Mouse (Mus musculus): ENCODE results near the gene Fam160b1. TPM values are rescaled to one million over a fixed set of nuclear protein-coding genes. Genes with fewer than 3 reads are reported as not detected.
A peak's percentile ranks its signal among the peaks of the same experiment; 100 is the strongest.

The Fam160b1 gene
- polyA plus RNA-seq, 1 experiment = 9.0 TPM

- Histone ChIP-seq H3K4me3 (ENCODE audit: insufficient read depth, low read depth, low read length) (0 out of 2 replicates have a peak overlapping the region, but pooled peaks have one; percentile 3), H3K27ac (replicated peaks; ENCODE audit: low read depth, low read length) (0 out of 2 replicates have a peak overlapping the region, but pooled peaks have one; percentile 5), H3K4me1 (ENCODE audit: control insufficient read depth, insufficient read depth, insufficient read length, low read length) (peaks cover 26% of the 10 kb centered on the region)
These were observed 3.2 kb upstream of the Fam160b1 start for GRCm38 (mm10) chr19:57357244-57357643.

GRCm38 (mm10) chr19:57357811-57358210 lies 2.7 kb upstream of the Fam160b1 start:
- Histone ChIP-seq H3K27ac (replicated peaks; ENCODE audit: low read depth, low read length) (peak overlapping the region; percentile 53; the same call in 1 of the 2 replicates), H3K4me3 (ENCODE audit: insufficient read depth, low read depth, low read length) (peak overlapping the region; percentile 53), H3K4me1 (ENCODE audit: control insufficient read depth, insufficient read depth, insufficient read length, low read length) (peaks cover 22% of the 10 kb centered on the region)

- Histone ChIP-seq H3K4me3 (ENCODE audit: insufficient read depth, low read depth, low read length) (peak overlapping the region; percentile 53), H3K4me1 (ENCODE audit: control insufficient read depth, insufficient read depth, insufficient read length, low read length) (peaks cover 19% of the 10 kb centered on the region), H3K27ac (replicated peaks; ENCODE audit: low read depth, low read length) (peak overlapping the region; percentile 76)
These were observed 2.2 kb upstream of the Fam160b1 start for GRCm38 (mm10) chr19:57358322-57358721.

GRCm38 (mm10) chr19:57358836-57359598 lies 1.5 kb upstream of the Fam160b1 start:
- peak overlapping the region; percentile 47 for H3K4me3 ChIP-seq (ENCODE audit: insufficient read depth, low read depth, low read length)
- peaks cover 21% of the 10 kb centered on the region for H3K4me1 ChIP-seq (ENCODE audit: control insufficient read depth, insufficient read depth, insufficient read length, low read length)
- peak overlapping the region; percentile 76 for H3K27ac ChIP-seq (replicated peaks; ENCODE audit: low read depth, low read length)

GRCm38 (mm10) chr19:57359701-57360326 lies 666 bp upstream of the Fam160b1 start:
- peaks cover 25% of the 10 kb centered on the region for H3K4me1 ChIP-seq (ENCODE audit: control insufficient read depth, insufficient read depth, insufficient read length, low read length)
- H3K4me3 ChIP-seq (ENCODE audit: insufficient read depth, low read depth, low read length) = peak overlapping the region; percentile 54
- peak overlapping the region; percentile 51 for H3K27ac ChIP-seq (replicated peaks; ENCODE audit: low read depth, low read length)

- Histone ChIP-seq H3K27ac (replicated peaks; ENCODE audit: low read depth, low read length) (peak overlapping the region; percentile 79), H3K4me3 (ENCODE audit: insufficient read depth, low read depth, low read length) (peak overlapping the region; percentile 97), H3K4me1 (ENCODE audit: control insufficient read depth, insufficient read depth, insufficient read length, low read length) (peaks cover 25% of the 10 kb centered on the region)
These were observed 855 bp downstream of the Fam160b1 start for GRCm38 (mm10) chr19:57361131-57361938.

GRCm38 (mm10) chr19:57361939-57362307 lies 1.4 kb downstream of the Fam160b1 start:
- peak overlapping the region; percentile 97 for H3K4me3 ChIP-seq (ENCODE audit: insufficient read depth, low read depth, low read length)
- peaks cover 26% of the 10 kb centered on the region for H3K4me1 ChIP-seq (ENCODE audit: control insufficient read depth, insufficient read depth, insufficient read length, low read length)
- H3K27ac ChIP-seq (replicated peaks; ENCODE audit: low read depth, low read length) = peak overlapping the region; percentile 79; the same call in 1 of the 2 replicates

GRCm38 (mm10) chr19:57362586-57362985 lies 2.1 kb downstream of the Fam160b1 start:
- H3K4me1 ChIP-seq (ENCODE audit: control insufficient read depth, insufficient read depth, insufficient read length, low read length) = peaks cover 31% of the 10 kb centered on the region
- peak overlapping the region; percentile 16; the same call in 1 of the 2 replicates for H3K4me3 ChIP-seq (ENCODE audit: insufficient read depth, low read depth, low read length)
- peak overlapping the region; percentile 31; the same call in 1 of the 2 replicates for H3K27ac ChIP-seq (replicated peaks; ENCODE audit: low read depth, low read length)

GRCm38 (mm10) chr19:57363076-57363475 lies 2.6 kb downstream of the Fam160b1 start:
- Histone ChIP-seq H3K27ac (replicated peaks; ENCODE audit: low read depth, low read length) (peak overlapping the region; percentile 31; the same call in 1 of the 2 replicates), H3K4me3 (ENCODE audit: insufficient read depth, low read depth, low read length) (peak overlapping the region; percentile 16; the same call in 1 of the 2 replicates), H3K4me1 (ENCODE audit: control insufficient read depth, insufficient read depth, insufficient read length, low read length) (peaks cover 36% of the 10 kb centered on the region)

- Histone ChIP-seq H3K27ac (replicated peaks; ENCODE audit: low read depth, low read length) (peak overlapping the region; percentile 31), H3K4me3 (ENCODE audit: insufficient read depth, low read depth, low read length) (0 out of 2 replicates have a peak overlapping the region, but pooled peaks have one; percentile 16), H3K4me1 (ENCODE audit: control insufficient read depth, insufficient read depth, insufficient read length, low read length) (peaks cover 36% of the 10 kb centered on the region)
These were observed 3.1 kb downstream of the Fam160b1 start for GRCm38 (mm10) chr19:57363538-57363937.

GRCm38 (mm10) chr19:57364942-57365673 lies 4.6 kb downstream of the Fam160b1 start:
- no peak overlapping the region for H3K4me3 ChIP-seq (ENCODE audit: insufficient read depth, low read depth, low read length)
- peak overlapping the region; percentile 19 for H3K27ac ChIP-seq (replicated peaks; ENCODE audit: low read depth, low read length)
- peaks cover 36% of the 10 kb centered on the region for H3K4me1 ChIP-seq (ENCODE audit: control insufficient read depth, insufficient read depth, insufficient read length, low read length)

- Histone ChIP-seq H3K4me1 (ENCODE audit: control insufficient read depth, insufficient read depth, insufficient read length, low read length) (peaks cover 36% of the 10 kb centered on the region), H3K27ac (replicated peaks; ENCODE audit: low read depth, low read length) (peak overlapping the region; percentile 15), H3K4me3 (ENCODE audit: insufficient read depth, low read depth, low read length) (no peak overlapping the region)
These were observed 5.5 kb downstream of the Fam160b1 start for GRCm38 (mm10) chr19:57366007-57366406.

GRCm38 (mm10) chr19:57366626-57367025 lies 6.1 kb downstream of the Fam160b1 start:
- peaks cover 36% of the 10 kb centered on the region for H3K4me1 ChIP-seq (ENCODE audit: control insufficient read depth, insufficient read depth, insufficient read length, low read length)
- H3K27ac ChIP-seq (replicated peaks; ENCODE audit: low read depth, low read length) = 0 out of 2 replicates have a peak overlapping the region, but pooled peaks have one; percentile 9
- no peak overlapping the region for H3K4me3 ChIP-seq (ENCODE audit: insufficient read depth, low read depth, low read length)

GRCm38 (mm10) chr19:57367201-57367600 lies 6.7 kb downstream of the Fam160b1 start:
- Histone ChIP-seq H3K4me1 (ENCODE audit: control insufficient read depth, insufficient read depth, insufficient read length, low read length) (peaks cover 36% of the 10 kb centered on the region), H3K4me3 (ENCODE audit: insufficient read depth, low read depth, low read length) (no peak overlapping the region), H3K27ac (replicated peaks; ENCODE audit: low read depth, low read length) (peak overlapping the region; percentile 56)
